In genomic region chr9:47438976-47439375, GRCm38 (mm10) we compare ENCODE assay signal across 17 mouse cellular contexts.
"Had no signal": no experiment of that assay in that cellular context is flagged by ENCODE, and none has a peak within 500 bp of the region (broad histone marks: within the 10 kb centered on the region; RNA-seq: fewer than 3 reads in every experiment).

No protein-coding gene starts in this region.

- ATAC-seq: intestine, postnatal 0 days; liver, postnatal 0 days; lung, postnatal 0 days had no signal

- H3K27ac ChIP-seq: kidney, postnatal 0 days; limb, embryonic 12.5 days; limb, embryonic 15.5 days; liver, embryonic 14.5 days; midbrain, embryonic 12.5 days had no signal

- H3K9ac ChIP-seq: limb, embryonic 12.5 days; limb, embryonic 15.5 days; liver, embryonic 14.5 days; liver, postnatal 0 days; lung, embryonic 14.5 days had no signal

- H3K4me3 ChIP-seq: megakaryocyte, embryonic 14.5 days had no signal

- H3K27me3 ChIP-seq: megakaryocyte, embryonic 14.5 days had no signal

- H3K4me1 ChIP-seq: megakaryocyte, embryonic 14.5 days had no signal

- H3K9me3 ChIP-seq: limb, embryonic 12.5 days; limb, embryonic 15.5 days; midbrain, embryonic 12.5 days had no signal

- H3K36me3 ChIP-seq: limb, embryonic 12.5 days; limb, embryonic 15.5 days; midbrain, embryonic 12.5 days had no signal

- DNase-seq: kidney, adult 2 months; kidney, postnatal 25 days; liver, postnatal 0 days; lung, embryonic 14.5 days; lung, postnatal 36 days; right cerebral cortex, postnatal 25 days; spleen, adult 18-20 months; thymus, adult 18-20 months; thymus, postnatal 4 days had no signal
